Mouse (Mus musculus) heart, embryonic 16.5 days (tissue): ENCODE data around the gene Gak. TPM values are rescaled to one million over a fixed set of nuclear protein-coding genes. Genes with fewer than 3 reads are reported as not detected.
A peak's percentile ranks its signal among the peaks of the same experiment; 100 is the strongest.

Experiments used
- ATAC-seq: fragments of 200-750 bp; cut with Nextera tagmentation; replicated peaks from 2 replicates; pipeline ENCODE4 v1.8.0; 2017; ENCODE audit warnings: moderate number of reproducible peaks; ENCODE audit not compliant: insufficient read depth, low FRiP score; ENCODE audit errors: extremely low read depth
- H3K27ac ChIP-seq: fragments of 300-500 bp; sonication (generic); 2 replicates; pipeline ENCODE4 v1.5.1; 2014; ENCODE audit warnings: mild to moderate bottlenecking, low read length, control low read depth, moderate library complexity
- H3K27me3 ChIP-seq: fragments of 300-500 bp; sonication (generic); 2 replicates; pipeline ENCODE4 v1.6.1; 2014; ENCODE audit warnings: low read length, mixed read lengths; ENCODE audit not compliant: control insufficient read depth, insufficient read depth
- H3K36me3 ChIP-seq: fragments of 300-500 bp; sonication (generic); 2 replicates; pipeline ENCODE4 v1.6.1; 2014; ENCODE audit not compliant: control insufficient read depth, insufficient read depth
- H3K4me1 ChIP-seq: fragments of 300-500 bp; sonication (generic); 2 replicates; pipeline ENCODE4 v1.6.1; 2014; ENCODE audit warnings: low read length, mixed read lengths; ENCODE audit not compliant: control insufficient read depth, insufficient read depth
- H3K4me2 ChIP-seq: fragments of 300-500 bp; sonication (generic); 2 replicates; pipeline ENCODE4 v1.6.1; 2014; ENCODE audit warnings: low read depth, mild to moderate bottlenecking, control low read depth, low read length
- H3K4me3 ChIP-seq: fragments of 300-500 bp; sonication (generic); 2 replicates; pipeline ENCODE4 v1.5.1; 2014; ENCODE audit warnings: mild to moderate bottlenecking, control low read depth, low read length
- H3K9ac ChIP-seq: fragments of 300-500 bp; sonication (generic); 2 replicates; pipeline ENCODE4 v1.6.1; 2014; ENCODE audit warnings: low read length, control low read depth
- H3K9me3 ChIP-seq: fragments of 300-500 bp; sonication (generic); replicated peaks from 2 replicates; pipeline ENCODE4 v1.6.1; 2016; ENCODE audit warnings: low read length; ENCODE audit not compliant: control insufficient read depth
- WGBS: fragments of 180-500 bp; shearing (Covaris S2); extraction: QIAGEN DNeasy Blood & Tissue Kit; methylation state at CpG from one replicate; pipeline ENCODE4 v1.1.7; 2014; 5-methylcytosine and 5-hydroxymethylcytosine counted together
- polyA plus RNA-seq: library from polyadenylated mRNA; unstranded; fragments of >200 nt; fragmentation: Nextera tagmentation; extraction: Ambion mirVana; gene quantifications from 2 replicates; pipeline ENCODE4 v1.2.1, GENCODE M21; 2015

The Gak gene
- polyA plus RNA-seq, 1 experiment from 2014 or later: 32.3 TPM

GRCm38 (mm10) chr5:108669986-108670385 lies 40.4 kb upstream of the Gak start:
- ATAC-seq: no peak
- no peaks in the 10 kb centered on the region for H3K9me3 ChIP-seq
- H3K27ac ChIP-seq: no peak overlapping the region
- peak overlapping the region; percentile 68 for H3K4me3 ChIP-seq
- H3K4me2 ChIP-seq: peak overlapping the region; percentile 88
- peak overlapping the region; percentile 90 for H3K9ac ChIP-seq
- WGBS: 74% methylated on average over 9 of the region's 9 CpGs
- peaks cover 21% of the 10 kb centered on the region for H3K36me3 ChIP-seq
- no peaks in the 10 kb centered on the region for H3K27me3 ChIP-seq
- peaks cover 12% of the 10 kb centered on the region for H3K4me1 ChIP-seq

DNA sequence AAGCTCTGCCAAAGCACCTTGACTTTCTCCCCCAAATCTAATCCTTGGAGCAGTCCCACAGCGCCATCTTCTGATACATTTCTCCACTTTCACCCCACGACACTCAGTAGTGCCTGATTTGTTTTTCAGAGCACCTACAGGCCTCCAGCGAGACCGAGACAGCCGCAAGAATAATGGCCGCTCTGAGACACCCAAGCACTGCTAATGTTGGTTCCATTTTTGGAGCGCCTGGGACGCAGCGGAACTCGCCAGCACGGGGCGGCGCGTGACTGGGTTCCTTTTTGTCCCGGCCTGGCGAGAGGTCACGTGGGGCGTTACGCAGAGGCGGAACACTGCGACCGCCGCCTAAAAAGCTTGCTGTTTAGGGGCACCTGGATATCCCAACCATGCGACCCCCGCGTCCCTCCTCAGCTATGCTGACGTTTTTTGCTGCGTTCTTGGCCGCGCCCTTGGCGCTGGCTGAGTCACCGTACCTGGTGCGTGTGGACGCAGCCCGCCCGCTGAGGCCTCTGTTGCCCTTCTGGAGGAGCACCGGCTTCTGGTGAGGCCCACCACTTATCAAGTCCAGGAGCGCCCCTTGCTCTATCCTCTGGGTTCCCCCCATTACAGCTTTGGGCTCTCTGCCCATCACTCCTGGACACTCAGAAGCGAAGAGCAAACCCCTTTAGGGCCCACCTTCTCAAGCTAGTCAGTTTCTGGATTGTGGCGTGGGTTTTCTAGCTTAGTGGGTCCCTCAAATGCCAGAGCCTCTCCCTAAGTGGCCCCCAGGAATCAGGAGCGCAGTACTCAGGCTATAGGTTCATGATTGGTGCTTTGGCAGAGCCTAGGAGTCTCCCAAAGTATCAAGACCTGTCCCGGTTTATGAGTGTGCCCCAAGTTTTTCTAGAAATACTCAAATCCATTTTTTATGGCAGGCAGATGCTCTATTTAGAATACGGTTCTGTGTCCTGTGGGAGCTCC lies 39.7 kb upstream of the Gak start, which contains the start of gene Dgkq:
Dgkq (minus strand) TSS at position 696 of the 960 bp plus-strand sequence.
- Histone ChIP-seq H3K27ac (peak within 1 kb of the TSS; percentile 88), H3K27me3 (0 out of 2 replicates have a peak, but pooled peaks cover 2% of the 10 kb centered on the region), H3K36me3 (peaks cover 21% of the 10 kb centered on the region), H3K4me1 (peaks cover 12% of the 10 kb centered on the region), H3K9me3 (no peaks in the 10 kb centered on the region), H3K4me3 (peak within 1 kb of the TSS; percentile 68), H3K4me2 (peak within 1 kb of the TSS; percentile 88), H3K9ac (peak within 1 kb of the TSS; percentile 90)
- WGBS: 5% methylated on average over 43 of the region's 43 CpGs
- ATAC-seq: peak; percentile 87

DNA sequence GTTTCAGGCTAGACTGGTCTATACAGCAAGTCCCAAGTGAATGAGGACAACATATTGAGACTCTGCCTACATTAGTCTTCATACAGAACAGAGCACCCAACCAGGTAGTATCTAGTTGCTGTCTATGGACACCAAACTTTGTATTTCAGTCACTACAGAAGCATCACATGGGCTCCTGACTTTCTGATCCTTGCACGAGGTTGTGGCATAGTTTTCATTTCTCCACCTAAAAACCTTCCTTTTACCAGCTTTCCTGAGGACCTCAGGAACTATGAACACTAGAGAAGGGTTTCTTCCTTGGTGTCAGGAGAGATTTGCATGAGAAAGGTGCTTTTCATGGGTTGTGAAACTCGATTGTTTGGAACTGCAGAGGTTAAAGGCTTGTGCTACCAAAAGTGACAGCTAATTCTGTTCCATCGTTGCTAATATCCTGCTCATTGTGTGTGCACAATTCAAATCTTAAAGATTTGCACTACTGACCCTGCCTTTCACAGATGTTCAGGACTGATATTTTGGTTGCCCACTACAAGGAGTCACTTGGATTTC lies 38.9 kb upstream of the Gak start:
- 0 out of 2 replicates have a peak, but pooled peaks cover 2% of the 10 kb centered on the region for H3K27me3 ChIP-seq
- H3K4me3 ChIP-seq: peak overlapping the region; percentile 68
- no peaks in the 10 kb centered on the region for H3K9me3 ChIP-seq
- peak overlapping the region; percentile 90 for H3K9ac ChIP-seq
- H3K4me1 ChIP-seq: peaks cover 12% of the 10 kb centered on the region
- peaks cover 21% of the 10 kb centered on the region for H3K36me3 ChIP-seq
- peak overlapping the region; percentile 88 for H3K27ac ChIP-seq
- H3K4me2 ChIP-seq: peak overlapping the region; percentile 88
- WGBS: 18% methylated on average over 3 of the region's 3 CpGs
- ATAC-seq: no peak

- Histone ChIP-seq H3K9me3 (no peaks in the 10 kb centered on the region), H3K36me3 (peaks cover 12% of the 10 kb centered on the region), H3K9ac (no peak overlapping the region), H3K27ac (no peak overlapping the region), H3K27me3 (0 out of 2 replicates have a peak, but pooled peaks cover 2% of the 10 kb centered on the region), H3K4me2 (no peak overlapping the region), H3K4me1 (peaks cover 12% of the 10 kb centered on the region), H3K4me3 (no peak overlapping the region)
- ATAC-seq: no peak
- WGBS: 60% methylated on average over 2 of the region's 2 CpGs
Observed at GRCm38 (mm10) chr5:108667370-108667769, 37.8 kb upstream of the Gak start.

- H3K4me1 ChIP-seq: peaks cover 13% of the 10 kb centered on the region
- no peak overlapping the region for H3K27ac ChIP-seq
- no peak for ATAC-seq
- 0 out of 2 replicates have a peak, but pooled peaks cover 2% of the 10 kb centered on the region for H3K27me3 ChIP-seq
- no peak overlapping the region for H3K4me2 ChIP-seq
- WGBS: 29% methylated on average over 3 of the region's 3 CpGs
- H3K9ac ChIP-seq: no peak overlapping the region
- H3K4me3 ChIP-seq: no peak overlapping the region
- no peaks in the 10 kb centered on the region for H3K9me3 ChIP-seq
- no peaks in the 10 kb centered on the region for H3K36me3 ChIP-seq
Observed at GRCm38 (mm10) chr5:108665066-108665465, 35.5 kb upstream of the Gak start.

- Histone ChIP-seq H3K9ac (no peak overlapping the region), H3K4me1 (peaks cover 11% of the 10 kb centered on the region), H3K27me3 (0 out of 2 replicates have a peak, but pooled peaks cover 2% of the 10 kb centered on the region), H3K4me2 (no peak overlapping the region), H3K27ac (no peak overlapping the region), H3K36me3 (no peaks in the 10 kb centered on the region), H3K9me3 (no peaks in the 10 kb centered on the region), H3K4me3 (no peak overlapping the region)
- 76% methylated on average over 4 of the region's 4 CpGs for WGBS
- ATAC-seq: no peak
Observed at GRCm38 (mm10) chr5:108662772-108663171, 33.2 kb upstream of the Gak start.

DNA sequence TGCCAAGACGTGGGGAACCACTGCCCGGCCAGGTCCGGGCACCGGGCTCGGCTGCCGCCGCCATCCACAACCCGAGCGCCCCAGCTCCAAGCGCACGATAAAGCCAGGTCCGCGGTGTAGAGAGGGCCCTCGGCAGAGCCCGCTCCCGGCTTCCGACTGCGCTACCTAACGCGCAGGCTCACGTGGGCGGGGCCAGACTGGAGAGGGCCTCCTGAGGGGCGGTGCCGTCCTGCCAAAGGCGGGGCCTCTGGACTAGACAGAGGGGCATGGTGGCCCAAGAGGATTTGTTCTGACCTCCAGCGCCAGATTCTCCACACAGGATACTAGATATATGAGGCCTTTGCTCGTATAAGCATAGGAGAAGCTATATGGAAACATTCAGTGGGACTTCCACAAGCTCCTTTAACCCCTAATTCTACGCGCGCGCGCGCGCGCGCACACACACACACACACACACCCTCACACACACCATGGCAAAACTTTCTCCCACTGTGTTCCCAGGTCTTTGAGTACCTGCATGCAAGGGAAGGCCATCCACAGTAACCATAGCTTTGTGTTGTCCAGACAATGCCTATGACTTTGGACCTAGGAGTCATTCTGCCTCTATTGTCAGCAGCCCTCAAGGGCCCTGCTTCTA lies 31.2 kb upstream of the Gak start:
- H3K4me2 ChIP-seq: peak overlapping the region; percentile 83
- ATAC-seq: peak; percentile 99
- peak overlapping the region; percentile 97 for H3K9ac ChIP-seq
- peaks cover 6% of the 10 kb centered on the region; the same call in 1 of the 2 replicates for H3K36me3 ChIP-seq
- H3K27ac ChIP-seq: peak overlapping the region; percentile 39; the same call in 1 of the 2 replicates
- H3K4me1 ChIP-seq: peaks cover 11% of the 10 kb centered on the region
- 13% methylated on average over 36 of the region's 36 CpGs for WGBS
- no peaks in the 10 kb centered on the region for H3K9me3 ChIP-seq
- H3K27me3 ChIP-seq: 0 out of 2 replicates have a peak, but pooled peaks cover 2% of the 10 kb centered on the region
- H3K4me3 ChIP-seq: peak overlapping the region; percentile 97

GRCm38 (mm10) chr5:108659698-108660631 lies 30.4 kb upstream of the Gak start, which contains the start of gene Idua:
Gene Idua (plus strand): TSS chr5:108660331.
- peak; percentile 43 for ATAC-seq
- H3K4me2 ChIP-seq: peak within 1 kb of the TSS; percentile 83
- H3K9me3 ChIP-seq: no peaks in the 10 kb centered on the region
- H3K27ac ChIP-seq: peak within 1 kb of the TSS; percentile 39; the same call in 1 of the 2 replicates
- 11% methylated on average over 24 of the region's 24 CpGs for WGBS
- 0 out of 2 replicates have a peak, but pooled peaks cover 2% of the 10 kb centered on the region for H3K27me3 ChIP-seq
- peaks cover 9% of the 10 kb centered on the region for H3K36me3 ChIP-seq
- peaks cover 11% of the 10 kb centered on the region for H3K4me1 ChIP-seq
- H3K4me3 ChIP-seq: peak within 1 kb of the TSS; percentile 97
- H3K9ac ChIP-seq: peak within 1 kb of the TSS; percentile 97
